Mouse (Mus musculus): Measurements from ENCODE around the gene Hormad1. TPM values are rescaled to one million over a fixed set of nuclear protein-coding genes. Genes with fewer than 3 reads are reported as not detected.
"Not testable (repeated sequence)": the region's sequence is repeated elsewhere in the genome, so short reads cannot be mapped to it uniquely, and the experiment has no call there.

Gene Hormad1
- polyA plus RNA-seq, 1 experiment from 2014 or later = not detected

GRCm38 (mm10) chr3:95609195-95609594, 49.7 kb downstream of the Hormad1 start:
- Histone ChIP-seq H3K27ac (replicated peaks) (no peak overlapping the region), H3K36me3 (ENCODE audit: control insufficient read depth, insufficient read depth, low read length) (peaks cover 6% of the 10 kb centered on the region; the same call in 1 of the 2 replicates), H3K4me2 (replicated peaks; ENCODE audit: low read depth) (no peak overlapping the region), H3K9ac (ENCODE audit: low read length) (no peak overlapping the region), H3K4me1 (replicated peaks; ENCODE audit: control insufficient read depth, insufficient read depth) (no peaks in the 10 kb centered on the region), H3K27me3 (ENCODE audit: control insufficient read depth, insufficient read depth, low read length) (no peaks in the 10 kb centered on the region), H3K9me3 (ENCODE audit: control insufficient read depth, low read length) (no peaks in the 10 kb centered on the region), H3K4me3 (ENCODE audit: low read depth, low read length) (no peak overlapping the region)
- 62% methylated on average over 3 of the region's 3 CpGs for WGBS
- ATAC-seq (ENCODE audit: low FRiP score, low TSS enrichment) = no peak
- no peak for TF ChIP-seq CTCF (IDR thresholded peaks at IDR 0.05; ENCODE audit: low read depth)
- TF ChIP-seq EP300 (optimal IDR thresholded peaks at IDR 0.05) = no peak
- DNase-seq (ENCODE audit: low spot score) = no peak

DNA sequence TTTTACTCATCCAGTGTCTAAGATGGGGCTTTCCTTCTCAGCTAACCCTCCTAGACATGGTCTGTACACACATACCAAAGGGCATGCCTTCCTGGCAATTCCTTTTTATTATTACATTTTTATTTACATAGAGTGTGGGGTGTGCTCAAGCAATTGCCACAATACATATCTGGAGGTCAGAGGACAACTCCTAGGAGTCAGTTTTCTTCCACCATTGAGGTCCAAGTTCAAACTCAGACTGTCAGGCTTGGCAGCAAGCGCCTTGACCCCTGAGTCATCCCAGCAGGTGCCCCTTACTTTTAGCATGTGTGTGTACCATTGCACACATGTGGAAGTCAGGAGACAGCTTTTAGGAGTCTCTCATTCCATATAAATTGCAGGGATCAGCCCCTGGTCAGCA, 54.5 kb downstream of the Hormad1 start:
- DNase-seq (ENCODE audit: low spot score) (no peak), ATAC-seq (ENCODE audit: low FRiP score, low TSS enrichment) (no peak)
- Histone ChIP-seq H3K4me1 (replicated peaks; ENCODE audit: control insufficient read depth, insufficient read depth) (no peaks in the 10 kb centered on the region), H3K27me3 (ENCODE audit: control insufficient read depth, insufficient read depth, low read length) (no peaks in the 10 kb centered on the region), H3K36me3 (ENCODE audit: control insufficient read depth, insufficient read depth, low read length) (peaks cover 17% of the 10 kb centered on the region), H3K27ac (replicated peaks) (no peak overlapping the region), H3K9ac (ENCODE audit: low read length) (no peak overlapping the region), H3K9me3 (ENCODE audit: control insufficient read depth, low read length) (no peaks in the 10 kb centered on the region), H3K4me3 (ENCODE audit: low read depth, low read length) (no peak overlapping the region), H3K4me2 (replicated peaks; ENCODE audit: low read depth) (no peak overlapping the region)
- WGBS = 96% methylated on average over 1 of the region's 1 CpGs
- TF ChIP-seq CTCF (IDR thresholded peaks at IDR 0.05; ENCODE audit: low read depth) (no peak), EP300 (optimal IDR thresholded peaks at IDR 0.05) (no peak)

- TF ChIP-seq EP300 (optimal IDR thresholded peaks at IDR 0.05) = no peak
- ATAC-seq (ENCODE audit: low FRiP score, low TSS enrichment) (no peak), DNase-seq (ENCODE audit: low spot score) (no peak)
- Histone ChIP-seq H3K27ac (replicated peaks) (no peak overlapping the region), H3K4me3 (ENCODE audit: low read depth, low read length) (no peak overlapping the region), H3K9me3 (ENCODE audit: control insufficient read depth, low read length) (no peaks in the 10 kb centered on the region), H3K9ac (ENCODE audit: low read length) (no peak overlapping the region), H3K4me1 (replicated peaks; ENCODE audit: control insufficient read depth, insufficient read depth) (no peaks in the 10 kb centered on the region), H3K36me3 (ENCODE audit: control insufficient read depth, insufficient read depth, low read length) (peaks cover 12% of the 10 kb centered on the region), H3K27me3 (ENCODE audit: control insufficient read depth, insufficient read depth, low read length) (no peaks in the 10 kb centered on the region), H3K4me2 (replicated peaks; ENCODE audit: low read depth) (no peak overlapping the region)
- 73% methylated on average over 1 of the region's 1 CpGs for WGBS
These were observed 59.0 kb downstream of the Hormad1 start for GRCm38 (mm10) chr3:95618511-95618910.

DNA sequence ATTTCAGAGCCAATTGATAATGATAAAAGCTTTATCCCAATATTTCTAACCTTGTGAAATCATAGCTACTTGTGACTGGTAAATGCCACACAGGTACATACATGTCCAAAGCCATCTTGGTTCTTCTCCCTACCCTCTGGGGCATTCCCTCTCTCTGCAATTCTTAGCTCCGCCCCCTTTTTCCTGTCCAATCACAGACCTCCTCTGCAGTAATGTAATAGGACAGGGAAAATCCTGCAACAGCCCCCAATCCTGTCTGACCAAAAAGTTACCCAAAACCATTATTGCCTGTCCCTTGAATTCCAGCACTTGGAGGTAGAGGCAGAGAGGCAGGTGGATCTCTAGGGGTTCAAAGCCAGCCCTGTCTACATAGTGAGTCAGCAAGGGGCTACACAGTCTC, 61.8 kb downstream of the Hormad1 start:
- no peak for ATAC-seq (ENCODE audit: low FRiP score, low TSS enrichment)
- H3K27me3 ChIP-seq (ENCODE audit: control insufficient read depth, insufficient read depth, low read length) = no peaks in the 10 kb centered on the region
- DNase-seq (ENCODE audit: low spot score) = no peak
- no peak overlapping the region for H3K27ac ChIP-seq (replicated peaks)
- no peak overlapping the region for H3K9ac ChIP-seq (ENCODE audit: low read length)
- no peaks in the 10 kb centered on the region for H3K9me3 ChIP-seq (ENCODE audit: control insufficient read depth, low read length)
- H3K4me3 ChIP-seq (ENCODE audit: low read depth, low read length) = no peak overlapping the region
- no peak overlapping the region for H3K4me2 ChIP-seq (replicated peaks; ENCODE audit: low read depth)
- H3K36me3 ChIP-seq (ENCODE audit: control insufficient read depth, insufficient read depth, low read length) = peaks cover 10% of the 10 kb centered on the region
- no peaks in the 10 kb centered on the region for H3K4me1 ChIP-seq (replicated peaks; ENCODE audit: control insufficient read depth, insufficient read depth)
- WGBS = 78% methylated on average over 1 of the region's 1 CpGs
- TF ChIP-seq CTCF (IDR thresholded peaks at IDR 0.05; ENCODE audit: low read depth) (no peak), EP300 (optimal IDR thresholded peaks at IDR 0.05) (no peak)

DNA sequence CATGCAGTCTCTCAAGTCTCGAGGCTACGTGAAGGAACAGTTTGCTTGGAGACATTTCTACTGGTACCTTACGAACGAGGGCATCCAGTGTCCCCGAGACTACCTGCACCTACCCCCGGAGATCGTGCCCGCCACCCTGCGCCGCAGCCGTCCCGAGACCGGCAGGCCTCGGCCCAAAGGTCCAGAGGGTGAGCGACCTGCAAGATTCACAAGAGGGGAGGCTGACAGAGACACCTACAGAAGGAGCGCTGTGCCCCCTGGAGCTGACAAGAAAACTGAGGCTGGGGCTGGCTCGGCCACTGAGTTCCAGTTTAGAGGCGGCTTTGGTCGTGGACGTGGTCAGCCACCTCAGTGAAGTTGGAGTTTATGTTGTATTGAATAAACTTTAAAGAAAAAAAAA, 62.9 kb downstream of the Hormad1 start:
- H3K9ac ChIP-seq (ENCODE audit: low read length); H3K9me3 ChIP-seq (ENCODE audit: control insufficient read depth, low read length); H3K4me3 ChIP-seq (ENCODE audit: low read depth, low read length); ATAC-seq (ENCODE audit: low FRiP score, low TSS enrichment); H3K36me3 ChIP-seq (ENCODE audit: control insufficient read depth, insufficient read depth, low read length); H3K4me1 ChIP-seq (replicated peaks; ENCODE audit: control insufficient read depth, insufficient read depth); H3K27ac ChIP-seq (replicated peaks); H3K4me2 ChIP-seq (replicated peaks; ENCODE audit: low read depth); H3K27me3 ChIP-seq (ENCODE audit: control insufficient read depth, insufficient read depth, low read length); DNase-seq (ENCODE audit: low spot score): not testable (repeated sequence)
- WGBS = 97% methylated on average over 17 of the region's 20 CpGs

DNA sequence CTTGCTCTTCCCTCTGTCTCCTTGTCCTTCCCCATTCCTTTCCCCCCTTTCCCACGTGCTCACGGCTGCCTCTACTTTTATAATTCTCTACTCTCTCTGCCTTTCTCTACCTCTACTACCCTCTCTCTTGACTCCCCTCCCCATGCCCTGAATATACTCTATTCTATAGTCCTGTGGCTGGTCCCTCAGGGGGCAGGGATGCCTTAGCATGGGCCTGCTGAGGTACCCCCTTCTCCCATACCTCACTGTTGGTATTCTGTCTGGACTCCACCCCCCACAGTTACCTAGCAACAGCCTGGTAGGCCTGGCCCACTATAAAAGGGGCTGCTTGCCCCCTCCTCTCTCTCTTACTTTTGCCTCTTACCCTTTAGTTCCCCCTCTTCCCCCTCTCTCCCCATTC, 64.1 kb downstream of the Hormad1 start:
- DNase-seq (ENCODE audit: low spot score) = no peak
- H3K27me3 ChIP-seq (ENCODE audit: control insufficient read depth, insufficient read depth, low read length) = no peaks in the 10 kb centered on the region
- no peak for ATAC-seq (ENCODE audit: low FRiP score, low TSS enrichment)
- TF ChIP-seq EP300 (optimal IDR thresholded peaks at IDR 0.05) (no peak), CTCF (IDR thresholded peaks at IDR 0.05; ENCODE audit: low read depth) (no peak)
- H3K9me3 ChIP-seq (ENCODE audit: control insufficient read depth, low read length) = no peaks in the 10 kb centered on the region
- H3K36me3 ChIP-seq (ENCODE audit: control insufficient read depth, insufficient read depth, low read length) = peaks cover 5% of the 10 kb centered on the region; the same call in 1 of the 2 replicates
- no peak overlapping the region for H3K9ac ChIP-seq (ENCODE audit: low read length)
- 79% methylated on average over 2 of the region's 2 CpGs for WGBS
- H3K27ac ChIP-seq (replicated peaks) = no peak overlapping the region
- H3K4me1 ChIP-seq (replicated peaks; ENCODE audit: control insufficient read depth, insufficient read depth) = no peaks in the 10 kb centered on the region
- H3K4me3 ChIP-seq (ENCODE audit: low read depth, low read length) = no peak overlapping the region
- H3K4me2 ChIP-seq (replicated peaks; ENCODE audit: low read depth) = no peak overlapping the region

GRCm38 (mm10) chr3:95623991-95624515, 64.6 kb downstream of the Hormad1 start:
- H3K4me1 ChIP-seq (replicated peaks; ENCODE audit: control insufficient read depth, insufficient read depth); H3K9me3 ChIP-seq (ENCODE audit: control insufficient read depth, low read length); H3K9ac ChIP-seq (ENCODE audit: low read length); ATAC-seq (ENCODE audit: low FRiP score, low TSS enrichment); H3K36me3 ChIP-seq (ENCODE audit: control insufficient read depth, insufficient read depth, low read length); H3K27me3 ChIP-seq (ENCODE audit: control insufficient read depth, insufficient read depth, low read length); DNase-seq (ENCODE audit: low spot score): not testable (repeated sequence)
- Histone ChIP-seq H3K27ac (replicated peaks) (peak overlapping the region; percentile 82), H3K4me2 (replicated peaks; ENCODE audit: low read depth) (peak overlapping the region; percentile 53), H3K4me3 (ENCODE audit: low read depth, low read length) (peak overlapping the region; percentile 58)
- 66% methylated on average over 5 of the region's 5 CpGs for WGBS

Data from stomach, postnatal 0 days (tissue).